Mouse (Mus musculus) C2C12 (cell line): Measurements from ENCODE around the gene Pitx2.

ENCODE experiments used
- CTCF ChIP-seq: IDR thresholded peaks from one replicate; pipeline ENCODE4 v1.5.1; 2011; ENCODE audit not compliant: control insufficient read depth, insufficient read depth, insufficient read length
- FOSL1 ChIP-seq: IDR thresholded peaks from one replicate; pipeline ENCODE4 v1.8.0; 2011; ENCODE audit warnings: mild to moderate bottlenecking, low read length; ENCODE audit not compliant: poor library complexity, insufficient read depth, severe bottlenecking
- MAX ChIP-seq: IDR thresholded peaks from one replicate; pipeline ENCODE4 v1.6.1; 2011; ENCODE audit warnings: mild to moderate bottlenecking, control low read depth
- MYOD1 ChIP-seq: IDR thresholded peaks from one replicate; pipeline ENCODE4 v1.6.1; 2011; ENCODE audit warnings: low read depth; ENCODE audit not compliant: control insufficient read depth, insufficient read length
- USF1 ChIP-seq: IDR thresholded peaks from one replicate; pipeline ENCODE4 v1.6.1; 2011; ENCODE audit warnings: low read depth, mild to moderate bottlenecking, control low read depth, moderate library complexity

DNA sequence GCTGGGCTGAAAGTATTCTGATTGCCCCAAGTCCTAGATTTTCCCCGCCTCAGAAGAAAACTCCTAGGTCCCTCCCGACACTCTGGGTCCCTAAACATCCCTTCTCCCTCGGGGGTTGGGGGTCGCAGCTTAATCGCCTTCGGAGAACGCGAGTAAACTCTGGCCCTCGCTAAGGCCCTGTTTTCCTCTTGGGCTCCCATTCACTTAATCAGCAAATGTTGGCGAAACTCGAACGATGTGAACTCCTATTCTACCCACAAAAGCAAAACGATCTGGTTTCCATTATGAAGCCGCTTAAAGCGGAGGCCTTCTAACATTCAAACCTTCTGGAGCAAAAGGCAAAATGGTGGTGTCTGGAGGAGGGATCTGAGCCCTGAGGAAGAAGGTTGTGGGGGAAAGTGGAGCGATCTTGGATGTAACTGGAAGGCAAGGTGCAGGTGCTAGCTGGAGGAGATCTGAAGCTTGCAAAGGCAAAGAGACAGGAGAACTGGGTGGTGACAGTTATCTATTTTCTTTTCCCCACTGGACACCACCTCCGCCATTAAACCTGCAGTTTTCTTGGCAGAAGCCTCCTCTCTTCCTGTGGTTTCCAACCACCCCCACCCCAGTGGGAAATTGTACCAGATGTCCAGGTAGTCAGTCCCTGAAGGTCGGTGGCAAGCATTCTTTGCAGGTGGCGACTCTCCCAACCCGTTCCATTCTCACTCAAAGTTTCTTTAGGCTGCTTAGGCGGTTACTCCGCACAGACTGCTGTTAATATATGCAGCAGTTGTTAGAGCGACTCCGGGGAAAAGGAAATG lies 7.8 kb downstream of the Pitx2 start:
- no peak for TF ChIP-seq FOSL1
- TF ChIP-seq CTCF: no peak
- TF ChIP-seq MAX: no peak
- TF ChIP-seq USF1: no peak
- no peak for TF ChIP-seq MYOD1
